ENCODE assay signal across 23 mouse cellular contexts in genomic region chr2:58183658-58184057, GRCm38 (mm10). TPM values are rescaled to one million over a fixed set of nuclear protein-coding genes. Genes with fewer than 3 reads are reported as not detected.
DNase-seq lines count a peak whose midpoint lies in the region; ATAC-seq and TF ChIP-seq lines count a peak whose summit lies in the region.
"Had no signal": no experiment of that assay in that cellular context is flagged by ENCODE, and none has a peak within 500 bp of the region (broad histone marks: within the 10 kb centered on the region; RNA-seq: fewer than 3 reads in every experiment).

No protein-coding gene starts in this region.

- TF ChIP-seq EP300 in liver, postnatal 0 days (IDR thresholded peaks at IDR 0.05; ENCODE audit: low read depth), result no peak; the same call in 1 of the 2 replicates

- peak; percentile 65 for ATAC-seq in liver, postnatal 0 days
- no peak for ATAC-seq in liver, embryonic 11.5 days (replicated peaks; ENCODE audit: low FRiP score)
- peak; percentile 98 for ATAC-seq in common myeloid progenitor, adult 5-6 weeks (replicated peaks; ENCODE audit: low read depth, poor library complexity, severe bottlenecking)
- peak; percentile 89 for ATAC-seq in monocyte, adult 5-6 weeks (replicated peaks; ENCODE audit: insufficient number of reproducible peaks, low FRiP score, low TSS enrichment, poor library complexity, severe bottlenecking)
- no peak for ATAC-seq in frontal cortex, adult (ENCODE audit: low TSS enrichment)
- ATAC-seq in hindbrain, embryonic 16.5 days, result no peak
- ATAC-seq: forebrain, embryonic 14.5 days had no signal

- H3K36me3 ChIP-seq in liver, postnatal 0 days (replicated peaks; ENCODE audit: insufficient read depth, low read length), result no peaks in the 10 kb centered on the region
- H3K36me3 ChIP-seq in liver, embryonic 11.5 days (ENCODE audit: control insufficient read depth, insufficient read depth, low read length), result no peaks in the 10 kb centered on the region
- H3K36me3 ChIP-seq in hindbrain, embryonic 16.5 days (ENCODE audit: control insufficient read depth, insufficient read depth, low read length), result no peaks in the 10 kb centered on the region
- H3K36me3 ChIP-seq: embryonic facial prominence, embryonic 10.5 days; heart, embryonic 13.5 days; liver, embryonic 13.5 days; neural tube, embryonic 13.5 days had no signal

- TF ChIP-seq CTCF in liver, postnatal 0 days (IDR thresholded peaks at IDR 0.05; ENCODE audit: low read depth), result no peak

- H3K9me3 ChIP-seq in liver, postnatal 0 days (ENCODE audit: low read length), result no peaks in the 10 kb centered on the region
- no peaks in the 10 kb centered on the region for H3K9me3 ChIP-seq in liver, embryonic 11.5 days (ENCODE audit: control insufficient read depth, low read length)
- H3K9me3 ChIP-seq in hindbrain, embryonic 16.5 days (ENCODE audit: control insufficient read depth, low read length), result no peaks in the 10 kb centered on the region
- H3K9me3 ChIP-seq: embryonic facial prominence, embryonic 10.5 days; heart, embryonic 13.5 days; liver, embryonic 13.5 days; neural tube, embryonic 13.5 days had no signal

- H3K27me3 ChIP-seq in liver, postnatal 0 days (ENCODE audit: insufficient read depth, low read length), result no peaks in the 10 kb centered on the region
- H3K27me3 ChIP-seq in liver, embryonic 11.5 days (replicated peaks; ENCODE audit: control insufficient read depth, insufficient read depth, low read length), result no peaks in the 10 kb centered on the region
- no peaks in the 10 kb centered on the region for H3K27me3 ChIP-seq in hindbrain, embryonic 16.5 days (replicated peaks; ENCODE audit: control insufficient read depth, insufficient read depth, low read length)
- H3K27me3 ChIP-seq: heart, embryonic 13.5 days; liver, embryonic 13.5 days; neural tube, embryonic 13.5 days had no signal

- no peak overlapping the region for H3K9ac ChIP-seq in liver, postnatal 0 days (replicated peaks)
- H3K9ac ChIP-seq in liver, embryonic 11.5 days (ENCODE audit: low read depth, low read length), result no peak overlapping the region
- H3K9ac ChIP-seq in hindbrain, embryonic 16.5 days (ENCODE audit: low read depth, low read length), result no peak overlapping the region
- H3K9ac ChIP-seq: heart, embryonic 13.5 days; liver, embryonic 13.5 days; neural tube, embryonic 13.5 days had no signal

- peak overlapping the region; percentile 40; the same call in 1 of the 2 replicates for H3K27ac ChIP-seq in liver, postnatal 0 days (ENCODE audit: low read depth)
- no peak overlapping the region for H3K27ac ChIP-seq in liver, embryonic 11.5 days (ENCODE audit: low read depth, low read length)
- no peak overlapping the region for H3K27ac ChIP-seq in hindbrain, embryonic 16.5 days (ENCODE audit: low read depth, low read length)
- H3K27ac ChIP-seq: embryonic facial prominence, embryonic 10.5 days; heart, embryonic 13.5 days; left cerebral cortex, adult 2 months; liver, embryonic 13.5 days; neural tube, embryonic 13.5 days had no signal

- WGBS in liver, postnatal 0 days (ENCODE audit: insufficient replicate concordance), result 34% methylated on average over 2 of the region's 2 CpGs
- 51% methylated on average over 2 of the region's 2 CpGs for WGBS in liver, embryonic 11.5 days
- 91% methylated on average over 2 of the region's 2 CpGs for WGBS in hindbrain, embryonic 16.5 days

- H3K4me2 ChIP-seq in liver, postnatal 0 days (ENCODE audit: low read depth, low read length), result no peak overlapping the region
- no peak overlapping the region for H3K4me2 ChIP-seq in liver, embryonic 11.5 days
- no peak overlapping the region for H3K4me2 ChIP-seq in hindbrain, embryonic 16.5 days (ENCODE audit: low read length)
- H3K4me2 ChIP-seq: heart, embryonic 13.5 days; liver, embryonic 13.5 days; midbrain, embryonic 11.5 days; neural tube, embryonic 13.5 days had no signal

- H3K4me1 ChIP-seq in liver, postnatal 0 days (ENCODE audit: insufficient read depth), result no peaks in the 10 kb centered on the region; the same call in 1 of the 2 replicates
- H3K4me1 ChIP-seq in liver, embryonic 11.5 days (replicated peaks; ENCODE audit: control insufficient read depth, insufficient read depth, low read length), result no peaks in the 10 kb centered on the region
- H3K4me1 ChIP-seq in hindbrain, embryonic 16.5 days (ENCODE audit: control insufficient read depth, insufficient read depth, low read depth, low read length), result no peaks in the 10 kb centered on the region
- H3K4me1 ChIP-seq: embryonic facial prominence, embryonic 10.5 days; heart, embryonic 13.5 days; liver, embryonic 13.5 days; neural tube, embryonic 13.5 days had no signal

- DNase-seq in liver, postnatal 0 days, result peak; percentile 15
- no peak for DNase-seq in liver, embryonic 11.5 days (ENCODE audit: low spot score)
- peak; percentile 58 to 61 for DNase-seq in B cell, adult 2 months
- no peak for DNase-seq in adrenal gland, adult 18-20 months (ENCODE audit: low spot score in 2 of 2)
- DNase-seq: cerebellum, adult 18-20 months; gastrocnemius, postnatal 36 days; heart, postnatal 4 days; kidney, adult 9 months; kidney, postnatal 36 days; left cerebral cortex, postnatal 4 days; liver, embryonic 13.5 days; thymus, adult 2 months had no signal

- no peak overlapping the region for H3K4me3 ChIP-seq in liver, postnatal 0 days (ENCODE audit: low read depth, low read length)
- no peak overlapping the region for H3K4me3 ChIP-seq in liver, embryonic 11.5 days (ENCODE audit: low read depth, low read length)
- no peak overlapping the region for H3K4me3 ChIP-seq in hindbrain, embryonic 16.5 days (ENCODE audit: low read length)
- H3K4me3 ChIP-seq: embryonic facial prominence, embryonic 10.5 days; heart, embryonic 13.5 days; left cerebral cortex, adult 2 months; liver, embryonic 13.5 days; neural tube, embryonic 13.5 days had no signal

RNA-seq across cellular contexts. Expression of gene Cytip, which starts 11.7 kb away (rescaled TPM):
- 6.8 and 7.5 TPM in 2 replicates for polyA plus RNA-seq in liver, postnatal 0 days (2015; fragmentation: Nextera tagmentation; extraction: Ambion mirVana)
- 1.9 and 2.0 TPM in 2 replicates for polyA plus RNA-seq in liver, embryonic 11.5 days (2014; fragmentation: Nextera tagmentation; extraction: Ambion mirVana)
- total RNA-seq in common myeloid progenitor, adult 5-6 weeks (2017), result 23.5 and 45.5 TPM in 2 replicates
- 820 to 1,108 TPM (median 1,028 TPM) in 3 replicates for total RNA-seq in monocyte, adult 5-6 weeks (2017)
- polyA plus RNA-seq in hindbrain, embryonic 16.5 days (2015; fragmentation: Nextera tagmentation; extraction: Ambion mirVana), result 0.11 and 0.30 TPM in 2 replicates
- total RNA-seq in adrenal gland, adult 18-20 months (2021), result 10 to 100 TPM; 13.8 to 21.8 TPM
- total RNA-seq: MEL had no signal
- polyA plus RNA-seq: forebrain, embryonic 14.5 days had no signal

Comparison
In these comparisons a context has a peak if more than half of its experiments do, and no peak if none do; other contexts are left out.
1. ATAC-seq: peak in liver, postnatal 0 days (single experiment), common myeloid progenitor, adult 5-6 weeks (single experiment) and monocyte, adult 5-6 weeks (single experiment); none in liver, embryonic 11.5 days (single experiment), frontal cortex, adult (single experiment) and hindbrain, embryonic 16.5 days (single experiment).
2. DNase-seq: peak in liver, postnatal 0 days (single experiment) and B cell, adult 2 months (2 of 2); none in liver, embryonic 11.5 days (single experiment) and adrenal gland, adult 18-20 months (0 of 2).
3. RNA of gene Cytip, which starts 11.7 kb away (total RNA-seq): 820 to 1,108 TPM in monocyte, adult 5-6 weeks; 23.5 to 45.5 TPM in common myeloid progenitor, adult 5-6 weeks and 13.8 to 21.8 TPM in adrenal gland, adult 18-20 months; every median in the first group is over 10 times any median in the second.